Mouse (Mus musculus) lung, postnatal 14 days (tissue): Measurements from ENCODE around the gene Cask.
"Not testable (repeated sequence)": the region's sequence is repeated elsewhere in the genome, so short reads cannot be mapped to it uniquely, and the experiment has no call there.

ENCODE experiments used
- DNase-seq: peaks from one replicate; pipeline ENCODE4 v3.0.0; 2021

Cask gene

GRCm38 (mm10) chrX:13851285-13851684, at the start of gene Cask:
Cask (minus strand) TSS chrX:13851367.
- peak; percentile 21 for DNase-seq

GRCm38 (mm10) chrX:13889976-13890375, 38.8 kb upstream of the Cask start:
- no peak for DNase-seq

- no peak for DNase-seq
These were observed 33.2 kb upstream of the Cask start for GRCm38 (mm10) chrX:13884348-13884747.

GRCm38 (mm10) chrX:13881969-13882368, 30.8 kb upstream of the Cask start:
- no peak for DNase-seq

- DNase-seq = no peak
These were observed 9.0 kb upstream of the Cask start for GRCm38 (mm10) chrX:13860145-13860544.

GRCm38 (mm10) chrX:13859051-13859450, 7.9 kb upstream of the Cask start:
- DNase-seq = no peak

GRCm38 (mm10) chrX:13848473-13848872, 2.7 kb downstream of the Cask start:
- no peak for DNase-seq

- peak; percentile 1 for DNase-seq
These were observed 3.7 kb downstream of the Cask start for GRCm38 (mm10) chrX:13847502-13847851.

- peak; percentile 88 for DNase-seq
These were observed 4.3 kb downstream of the Cask start for GRCm38 (mm10) chrX:13846653-13847501.

GRCm38 (mm10) chrX:13845858-13846652, 5.1 kb downstream of the Cask start:
- peak; percentile 27 for DNase-seq

- peak; percentile 0 for DNase-seq
These were observed 5.9 kb downstream of the Cask start for GRCm38 (mm10) chrX:13845141-13845857.

- no peak for DNase-seq
These were observed 28.4 kb downstream of the Cask start for GRCm38 (mm10) chrX:13822792-13823191.

GRCm38 (mm10) chrX:13798754-13799153, 52.4 kb downstream of the Cask start:
- no peak for DNase-seq

GRCm38 (mm10) chrX:13765672-13766071, 85.5 kb downstream of the Cask start:
- DNase-seq = no peak

- DNase-seq = no peak
These were observed 86.1 kb downstream of the Cask start for GRCm38 (mm10) chrX:13765024-13765423.

GRCm38 (mm10) chrX:13757279-13758005, 93.7 kb downstream of the Cask start:
- DNase-seq = peak; percentile 3

- DNase-seq = no peak
These were observed 110.1 kb downstream of the Cask start for GRCm38 (mm10) chrX:13741110-13741509.

GRCm38 (mm10) chrX:13730785-13731184, 120.4 kb downstream of the Cask start:
- not testable (repeated sequence) for DNase-seq

GRCm38 (mm10) chrX:13729835-13730480, 121.2 kb downstream of the Cask start:
- DNase-seq = peak; percentile 5

- DNase-seq = no peak
These were observed 125.4 kb downstream of the Cask start for GRCm38 (mm10) chrX:13725573-13726403.

GRCm38 (mm10) chrX:13720296-13720829, 130.8 kb downstream of the Cask start:
- no peak for DNase-seq
